Mouse (Mus musculus): ENCODE measurements around the gene Tmem170b. TPM values are rescaled to one million over a fixed set of nuclear protein-coding genes. Genes with fewer than 3 reads are reported as not detected.

The Tmem170b gene
- polyA plus RNA-seq, 1 experiment from 2014 or later, result 22.2 TPM

DNA sequence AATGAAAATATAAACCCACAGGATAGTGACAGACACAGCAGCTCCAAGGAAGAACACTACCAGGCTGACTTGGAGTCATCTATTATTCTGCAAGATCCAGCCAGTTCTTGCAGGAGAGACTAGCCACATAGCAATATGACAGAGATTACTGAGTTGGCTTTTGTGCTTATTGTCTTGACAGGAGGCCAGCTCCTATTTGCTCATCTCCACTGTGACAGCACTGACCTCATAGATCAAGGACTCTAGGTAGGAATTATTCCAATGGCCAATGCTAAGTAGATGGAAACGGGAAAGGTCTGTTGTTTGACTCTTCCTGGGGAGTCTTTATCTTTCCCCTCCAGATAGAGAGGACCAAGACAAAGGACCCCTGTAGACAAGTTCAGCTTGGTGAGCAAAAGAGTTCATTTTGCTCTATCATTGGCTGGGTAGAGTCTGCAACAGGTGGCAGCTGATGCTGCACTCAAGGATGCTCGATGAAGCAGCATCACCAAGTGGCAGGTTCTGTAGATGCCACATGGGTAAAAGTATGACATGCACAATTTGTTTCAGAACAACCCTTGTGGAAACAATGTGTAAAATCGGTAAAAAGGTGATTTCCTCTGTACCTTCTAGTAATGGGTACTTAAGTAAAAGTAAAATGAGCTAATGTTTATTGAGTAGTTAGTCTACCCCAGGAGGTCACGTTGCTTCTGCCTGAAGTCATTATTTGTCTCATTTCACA, 32.4 kb upstream of the Tmem170b start:
- WGBS, result 46% methylated on average over 4 of the region's 4 CpGs
- Histone ChIP-seq H3K9me3 (ENCODE audit: control insufficient read depth, low read length) (0 out of 2 replicates have a peak, but pooled peaks cover 11% of the 10 kb centered on the region), H3K27me3 (ENCODE audit: control insufficient read depth, insufficient read depth, low read length) (peaks cover 12% of the 10 kb centered on the region; the same call in 1 of the 2 replicates), H3K27ac (replicated peaks in 1 of 2; ENCODE audit: control insufficient read depth in 1 of 2, insufficient read depth in 1 of 2, low read depth in 2 of 2, low read length in 2 of 2) (no peak overlapping the region), H3K9ac (ENCODE audit: low read length) (no peak overlapping the region), H3K4me2 (ENCODE audit: low read length) (no peak overlapping the region), H3K4me1 (ENCODE audit: control insufficient read depth in 2 of 2, insufficient read depth in 2 of 2, low read length in 2 of 2) (no peaks in the 10 kb centered on the region), H3K4me3 (ENCODE audit: control insufficient read depth in 1 of 2, insufficient read depth in 1 of 2, low read depth in 1 of 2, low read length in 2 of 2) (no peak overlapping the region), H3K36me3 (ENCODE audit: control insufficient read depth, insufficient read depth, low read length) (no peaks in the 10 kb centered on the region)
- ATAC-seq (ENCODE audit: insufficient number of reproducible peaks, insufficient read depth, low FRiP score, low read depth), result no peak

DNA sequence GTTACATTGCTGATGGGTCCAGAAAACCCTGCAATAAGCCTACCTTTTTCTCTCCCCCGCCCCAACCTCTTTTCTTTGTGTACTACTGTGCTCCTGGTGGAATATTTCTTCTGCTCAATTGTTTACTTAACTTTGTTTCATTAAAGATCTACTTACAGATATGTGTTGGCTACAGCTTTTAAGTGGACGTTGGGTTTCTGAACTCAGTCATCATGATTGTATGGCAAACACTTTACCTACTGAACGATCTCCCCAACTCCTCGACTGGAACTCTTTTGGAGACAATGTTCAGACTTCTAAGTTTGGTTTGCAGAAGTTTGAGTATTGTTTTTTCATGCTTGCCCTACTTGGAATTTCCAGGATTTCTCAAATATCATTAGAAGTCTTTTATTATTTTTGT, 24.6 kb upstream of the Tmem170b start:
- H3K27ac ChIP-seq (replicated peaks in 1 of 2; ENCODE audit: control insufficient read depth in 1 of 2, insufficient read depth in 1 of 2, low read depth in 2 of 2, low read length in 2 of 2), result no peak overlapping the region
- no peak overlapping the region for H3K9ac ChIP-seq (ENCODE audit: low read length)
- H3K36me3 ChIP-seq (ENCODE audit: control insufficient read depth, insufficient read depth, low read length), result no peaks in the 10 kb centered on the region
- WGBS, result 72% methylated on average over 4 of the region's 4 CpGs
- no peaks in the 10 kb centered on the region for H3K4me1 ChIP-seq (ENCODE audit: control insufficient read depth in 2 of 2, insufficient read depth in 2 of 2, low read length in 2 of 2)
- H3K4me3 ChIP-seq (ENCODE audit: control insufficient read depth in 1 of 2, insufficient read depth in 1 of 2, low read depth in 1 of 2, low read length in 2 of 2), result no peak overlapping the region
- no peaks in the 10 kb centered on the region for H3K27me3 ChIP-seq (ENCODE audit: control insufficient read depth, insufficient read depth, low read length)
- ATAC-seq (ENCODE audit: insufficient number of reproducible peaks, insufficient read depth, low FRiP score, low read depth), result no peak
- no peak overlapping the region for H3K4me2 ChIP-seq (ENCODE audit: low read length)
- 0 out of 2 replicates have a peak, but pooled peaks cover 11% of the 10 kb centered on the region for H3K9me3 ChIP-seq (ENCODE audit: control insufficient read depth, low read length)

DNA sequence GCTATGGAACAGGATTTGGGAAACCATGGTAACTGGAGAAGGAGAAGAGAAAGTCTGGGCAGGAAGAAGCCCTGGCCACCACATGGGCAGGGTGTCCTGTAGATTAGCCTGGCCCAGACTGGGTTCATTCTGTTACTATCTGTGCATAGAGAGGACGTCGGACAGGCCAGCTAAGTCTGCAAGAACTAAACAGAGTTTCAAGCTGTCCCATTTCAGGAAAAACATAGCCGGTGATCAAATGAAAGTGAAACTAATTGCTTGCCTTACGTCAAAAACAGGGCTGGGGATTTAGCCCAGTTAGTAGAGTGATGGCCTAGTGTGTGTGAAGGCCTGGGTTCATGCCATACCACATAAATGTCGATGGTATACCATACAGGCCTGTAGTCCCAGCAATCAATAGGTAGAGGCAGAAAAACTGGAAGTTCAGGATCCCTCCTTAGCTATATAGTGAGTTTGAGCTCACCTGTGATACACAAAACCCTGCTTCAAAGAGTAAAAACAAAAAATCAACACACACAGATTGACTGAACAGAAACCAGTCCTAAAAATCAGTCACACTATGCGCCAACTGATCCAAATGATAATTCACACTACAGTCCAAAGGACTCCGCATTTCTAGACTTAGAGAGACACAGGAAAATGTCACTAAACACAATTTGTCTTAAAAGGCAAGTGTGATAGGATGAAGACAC, 21.9 kb upstream of the Tmem170b start:
- Histone ChIP-seq H3K27me3 (ENCODE audit: control insufficient read depth, insufficient read depth, low read length) (no peaks in the 10 kb centered on the region), H3K4me2 (ENCODE audit: low read length) (no peak overlapping the region), H3K36me3 (ENCODE audit: control insufficient read depth, insufficient read depth, low read length) (no peaks in the 10 kb centered on the region), H3K4me3 (ENCODE audit: control insufficient read depth in 1 of 2, insufficient read depth in 1 of 2, low read depth in 1 of 2, low read length in 2 of 2) (no peak overlapping the region), H3K9me3 (ENCODE audit: control insufficient read depth, low read length) (no peaks in the 10 kb centered on the region), H3K4me1 (ENCODE audit: control insufficient read depth in 2 of 2, insufficient read depth in 2 of 2, low read length in 2 of 2) (no peaks in the 10 kb centered on the region), H3K27ac (replicated peaks in 1 of 2; ENCODE audit: control insufficient read depth in 1 of 2, insufficient read depth in 1 of 2, low read depth in 2 of 2, low read length in 2 of 2) (no peak overlapping the region), H3K9ac (ENCODE audit: low read length) (no peak overlapping the region)
- WGBS, result 75% methylated on average over 7 of the region's 7 CpGs
- ATAC-seq (ENCODE audit: insufficient number of reproducible peaks, insufficient read depth, low FRiP score, low read depth), result no peak

DNA sequence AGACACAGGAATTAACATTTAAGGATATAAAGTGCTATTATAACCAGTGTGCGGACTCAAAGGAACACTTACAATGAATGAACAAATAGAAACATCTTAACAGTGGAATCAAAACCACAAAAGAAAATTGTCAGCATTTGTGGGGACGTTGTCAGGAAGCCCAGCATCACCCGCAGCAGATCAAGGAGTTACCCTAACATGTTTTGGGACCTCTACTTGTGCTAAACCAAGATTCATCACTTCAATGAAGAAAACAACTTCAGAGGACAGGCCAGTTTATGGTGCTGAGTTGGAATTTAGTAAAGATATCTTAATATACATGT, 21.4 kb upstream of the Tmem170b start:
- Histone ChIP-seq H3K27me3 (ENCODE audit: control insufficient read depth, insufficient read depth, low read length) (no peaks in the 10 kb centered on the region), H3K27ac (replicated peaks in 1 of 2; ENCODE audit: control insufficient read depth in 1 of 2, insufficient read depth in 1 of 2, low read depth in 2 of 2, low read length in 2 of 2) (no peak overlapping the region), H3K4me1 (ENCODE audit: control insufficient read depth in 2 of 2, insufficient read depth in 2 of 2, low read length in 2 of 2) (no peaks in the 10 kb centered on the region), H3K4me2 (ENCODE audit: low read length) (no peak overlapping the region), H3K4me3 (ENCODE audit: control insufficient read depth in 1 of 2, insufficient read depth in 1 of 2, low read depth in 1 of 2, low read length in 2 of 2) (no peak overlapping the region), H3K36me3 (ENCODE audit: control insufficient read depth, insufficient read depth, low read length) (no peaks in the 10 kb centered on the region), H3K9me3 (ENCODE audit: control insufficient read depth, low read length) (no peaks in the 10 kb centered on the region), H3K9ac (ENCODE audit: low read length) (no peak overlapping the region)
- ATAC-seq (ENCODE audit: insufficient number of reproducible peaks, insufficient read depth, low FRiP score, low read depth), result no peak
- 83% methylated on average over 3 of the region's 3 CpGs for WGBS

DNA sequence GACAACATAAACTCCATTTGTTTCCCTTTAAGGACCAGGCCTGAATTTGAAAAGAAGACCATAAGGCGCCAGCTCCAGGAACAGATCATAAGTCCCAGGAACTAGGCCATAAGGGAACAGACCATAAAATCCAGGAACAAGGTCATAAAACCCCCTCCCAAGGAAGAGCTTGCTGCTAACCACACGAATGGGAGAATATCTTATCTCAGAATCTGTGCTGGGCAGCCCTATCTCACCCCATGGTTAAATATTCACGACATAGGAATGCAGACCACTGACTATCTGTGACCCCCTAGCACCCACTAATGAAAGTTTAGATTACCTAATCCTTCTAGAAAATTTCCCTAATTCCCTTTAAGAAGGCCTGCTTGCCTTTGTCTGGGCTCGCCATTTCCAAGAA, 20.8 kb upstream of the Tmem170b start:
- Histone ChIP-seq H3K4me3 (ENCODE audit: control insufficient read depth in 1 of 2, insufficient read depth in 1 of 2, low read depth in 1 of 2, low read length in 2 of 2) (no peak overlapping the region), H3K9me3 (ENCODE audit: control insufficient read depth, low read length) (no peaks in the 10 kb centered on the region), H3K27ac (replicated peaks in 1 of 2; ENCODE audit: control insufficient read depth in 1 of 2, insufficient read depth in 1 of 2, low read depth in 2 of 2, low read length in 2 of 2) (no peak overlapping the region), H3K4me1 (ENCODE audit: control insufficient read depth in 2 of 2, insufficient read depth in 2 of 2, low read length in 2 of 2) (no peaks in the 10 kb centered on the region), H3K4me2 (ENCODE audit: low read length) (no peak overlapping the region), H3K27me3 (ENCODE audit: control insufficient read depth, insufficient read depth, low read length) (no peaks in the 10 kb centered on the region), H3K9ac (ENCODE audit: low read length) (no peak overlapping the region), H3K36me3 (ENCODE audit: control insufficient read depth, insufficient read depth, low read length) (no peaks in the 10 kb centered on the region)
- no peak for ATAC-seq (ENCODE audit: insufficient number of reproducible peaks, insufficient read depth, low FRiP score, low read depth)
- WGBS, result 70% methylated on average over 4 of the region's 4 CpGs

DNA sequence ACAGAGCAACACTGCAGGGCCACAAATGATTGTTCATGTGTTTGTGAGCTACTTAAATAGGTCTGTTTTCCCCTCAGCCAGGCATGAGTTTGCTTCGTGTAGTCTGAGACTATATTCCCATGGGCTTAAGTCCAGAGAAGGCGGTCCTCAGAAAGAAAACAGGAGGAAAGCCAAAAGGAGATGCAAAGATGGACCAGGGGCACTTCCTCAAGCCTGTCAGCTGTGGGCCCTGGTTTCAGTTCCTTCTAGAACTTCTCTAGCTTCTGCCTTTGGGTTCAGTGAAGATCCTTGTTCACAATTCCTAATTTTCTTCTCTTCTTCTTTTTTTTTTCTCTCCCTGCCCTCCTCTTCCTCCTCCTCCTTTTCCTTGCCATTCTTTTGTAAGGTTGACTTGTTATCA, 9.0 kb upstream of the Tmem170b start:
- no peaks in the 10 kb centered on the region for H3K36me3 ChIP-seq (ENCODE audit: control insufficient read depth, insufficient read depth, low read length)
- H3K9ac ChIP-seq (ENCODE audit: low read length), result no peak overlapping the region
- H3K4me3 ChIP-seq (ENCODE audit: control insufficient read depth in 1 of 2, insufficient read depth in 1 of 2, low read depth in 1 of 2, low read length in 2 of 2), result no peak overlapping the region
- no peaks in the 10 kb centered on the region for H3K27me3 ChIP-seq (ENCODE audit: control insufficient read depth, insufficient read depth, low read length)
- no peak overlapping the region for H3K4me2 ChIP-seq (ENCODE audit: low read length)
- no peaks in the 10 kb centered on the region for H3K4me1 ChIP-seq (ENCODE audit: control insufficient read depth in 2 of 2, insufficient read depth in 2 of 2, low read length in 2 of 2)
- no peak for ATAC-seq (ENCODE audit: insufficient number of reproducible peaks, insufficient read depth, low FRiP score, low read depth)
- WGBS, result 50% methylated on average over 2 of the region's 2 CpGs
- H3K9me3 ChIP-seq (ENCODE audit: control insufficient read depth, low read length), result no peaks in the 10 kb centered on the region
- no peak overlapping the region for H3K27ac ChIP-seq (replicated peaks in 1 of 2; ENCODE audit: control insufficient read depth in 1 of 2, insufficient read depth in 1 of 2, low read depth in 2 of 2, low read length in 2 of 2)

DNA sequence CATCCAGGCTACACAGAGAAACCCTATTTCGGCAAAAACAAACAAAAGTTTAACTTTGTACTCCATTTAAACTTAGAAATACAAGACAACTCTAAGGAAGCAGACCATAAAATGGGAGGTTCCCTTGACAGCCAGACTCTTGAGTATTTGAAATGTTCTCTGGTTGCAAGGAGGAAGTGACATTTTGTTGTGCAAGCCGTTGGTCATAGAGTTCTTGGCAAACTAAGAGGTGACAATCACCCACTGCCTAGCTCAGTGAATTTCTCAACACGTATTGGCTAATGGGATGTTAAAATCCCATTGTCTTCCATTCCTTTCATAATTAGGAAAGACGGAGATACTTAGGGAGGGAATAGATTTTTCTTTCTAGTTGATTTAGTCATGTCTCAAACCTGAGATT, 5.7 kb upstream of the Tmem170b start:
- H3K4me3 ChIP-seq (ENCODE audit: control insufficient read depth in 1 of 2, insufficient read depth in 1 of 2, low read depth in 1 of 2, low read length in 2 of 2), result no peak overlapping the region
- H3K27ac ChIP-seq (replicated peaks in 1 of 2; ENCODE audit: control insufficient read depth in 1 of 2, insufficient read depth in 1 of 2, low read depth in 2 of 2, low read length in 2 of 2), result no peak overlapping the region
- H3K9me3 ChIP-seq (ENCODE audit: control insufficient read depth, low read length), result no peaks in the 10 kb centered on the region
- H3K4me2 ChIP-seq (ENCODE audit: low read length), result no peak overlapping the region
- 74% methylated on average over 4 of the region's 4 CpGs for WGBS
- no peak overlapping the region for H3K9ac ChIP-seq (ENCODE audit: low read length)
- H3K36me3 ChIP-seq (ENCODE audit: control insufficient read depth, insufficient read depth, low read length), result no peaks in the 10 kb centered on the region
- H3K4me1 ChIP-seq (ENCODE audit: control insufficient read depth in 2 of 2, insufficient read depth in 2 of 2, low read length in 2 of 2), result peaks cover 0 to 5% of the 10 kb centered on the region in 2 experiments; a peak in 1 of 4 replicates
- H3K27me3 ChIP-seq (ENCODE audit: control insufficient read depth, insufficient read depth, low read length), result no peaks in the 10 kb centered on the region
- no peak for ATAC-seq (ENCODE audit: insufficient number of reproducible peaks, insufficient read depth, low FRiP score, low read depth)

Data from heart, embryonic 14.5 days (tissue).